Comparison of ENCODE assay signal across 7 mouse cellular contexts in the genomic region with DNA sequence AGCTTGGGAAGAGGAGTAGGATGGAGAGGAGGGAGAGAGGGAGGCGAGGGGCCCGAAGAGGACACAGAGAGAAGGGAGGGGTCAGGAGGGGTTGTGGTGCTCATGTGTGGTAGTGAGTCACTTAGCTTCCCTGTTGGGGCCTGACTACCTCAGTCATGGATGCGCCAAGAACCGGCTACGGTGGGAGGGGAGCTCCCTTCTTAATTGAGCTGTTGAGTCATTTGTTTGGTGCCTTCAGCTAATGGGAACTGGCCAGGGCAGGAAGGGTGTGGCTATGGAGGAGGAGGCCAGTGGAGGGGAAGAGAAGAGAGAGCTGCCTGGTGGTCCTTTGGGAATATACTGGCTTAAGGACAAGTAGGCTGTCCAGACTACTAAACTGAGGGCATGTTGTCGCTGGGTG.
DNase-seq lines count a peak whose midpoint lies in the region; ATAC-seq and TF ChIP-seq lines count a peak whose summit lies in the region.

No protein-coding gene starts in this region.

- H3K9ac ChIP-seq in intestine, embryonic 15.5 days: no peak overlapping the region
- no peak overlapping the region for H3K9ac ChIP-seq in midbrain, embryonic 15.5 days

- H3K27ac ChIP-seq in gastrocnemius, adult 2 months: peak overlapping the region; percentile 81
- no peak overlapping the region for H3K27ac ChIP-seq in intestine, embryonic 15.5 days
- H3K27ac ChIP-seq in midbrain, embryonic 15.5 days: no peak overlapping the region

- intact Hi-C loops in gastrocnemius, adult 2 months (cut with DNase I): loop anchor here (5.0 kb wide), 1 partner anchor 64 kb away; no protein-coding TSS in a partner anchor

- no peaks in the 10 kb centered on the region for H3K27me3 ChIP-seq in intestine, embryonic 15.5 days (replicated peaks)
- H3K27me3 ChIP-seq in midbrain, embryonic 15.5 days (replicated peaks): no peaks in the 10 kb centered on the region

- ATAC-seq in intestine, embryonic 15.5 days: peak; percentile 42; the same call in 1 of the 2 replicates
- ATAC-seq in midbrain, embryonic 15.5 days (replicated peaks): no peak

- H3K4me2 ChIP-seq in intestine, embryonic 15.5 days (replicated peaks): no peak overlapping the region
- no peak overlapping the region for H3K4me2 ChIP-seq in midbrain, embryonic 15.5 days

- no peak for TF ChIP-seq CTCF in gastrocnemius, adult 2 months (IDR thresholded peaks at IDR 0.05)

- H3K36me3 ChIP-seq in intestine, embryonic 15.5 days: peaks cover 5% of the 10 kb centered on the region; the same call in 1 of the 2 replicates
- H3K36me3 ChIP-seq in midbrain, embryonic 15.5 days (replicated peaks): no peaks in the 10 kb centered on the region

- no peaks in the 10 kb centered on the region for H3K9me3 ChIP-seq in intestine, embryonic 15.5 days
- H3K9me3 ChIP-seq in midbrain, embryonic 15.5 days: no peaks in the 10 kb centered on the region

- peaks cover 28% of the 10 kb centered on the region for H3K4me1 ChIP-seq in intestine, embryonic 15.5 days (replicated peaks)
- peaks cover 17% of the 10 kb centered on the region for H3K4me1 ChIP-seq in midbrain, embryonic 15.5 days

- 47% methylated on average over 6 of the region's 6 CpGs for WGBS in intestine, embryonic 15.5 days
- 53% methylated on average over 6 of the region's 6 CpGs for whole genome bisulfite sequencing in midbrain, embryonic 15.5 days

- DNase-seq in urinary bladder, postnatal 14 days (ENCODE audit: low spot score): peak; percentile 76
- DNase-seq in urinary bladder, postnatal 10 days (ENCODE audit: low spot score): no peak
- peak; percentile 87 for DNase-seq in gastrocnemius, adult 2 months
- no peak for DNase-seq in B cell, adult 2 months
- DNase-seq in spleen, adult 12 weeks (ENCODE audit: low spot score): no peak

- H3K4me3 ChIP-seq in gastrocnemius, adult 2 months: peak overlapping the region; percentile 15
- H3K4me3 ChIP-seq in intestine, embryonic 15.5 days (replicated peaks): no peak overlapping the region
- H3K4me3 ChIP-seq in midbrain, embryonic 15.5 days: no peak overlapping the region

Comparison
In these comparisons a context has a peak if more than half of its experiments do, and no peak if none do; other contexts are left out.
1. DNase-seq: peak in urinary bladder, postnatal 14 days (single experiment) and gastrocnemius, adult 2 months (single experiment); none in urinary bladder, postnatal 10 days (single experiment), B cell, adult 2 months (0 of 2) and spleen, adult 12 weeks (single experiment).